Mouse (Mus musculus) MEL-GATA-1-ER (cell line): Measurements from ENCODE around the gene Gm20388.
"Not testable (repeated sequence)": the region's sequence is repeated elsewhere in the genome, so short reads cannot be mapped to it uniquely, and the experiment has no call there.

ENCODE experiments used
- DNase-seq: peaks from one replicate; pipeline ENCODE4 v3.0.0-alpha.2; 2012; ENCODE audit warnings: low read depth; ENCODE audit errors: extremely low read depth

Gm20388 gene

GRCm38 (mm10) chr8:123254099-123254885, 3343.7 kb downstream of the Gm20388 start, which contains the start of the genes Zfp276 and Vps9d1:
Gene Zfp276 (plus strand): TSS chr8:123254195.
Gene Vps9d1 (minus strand): TSS chr8:123254348.
- peak; percentile 29 for DNase-seq

- DNase-seq, result peak; percentile 17
These were observed 3344.5 kb downstream of the Gm20388 start for GRCm38 (mm10) chr8:123255170-123255569.

- no peak for DNase-seq
These were observed 3346.5 kb downstream of the Gm20388 start for GRCm38 (mm10) chr8:123257114-123257513.

GRCm38 (mm10) chr8:123257593-123257992, 3347.0 kb downstream of the Gm20388 start:
- not testable (repeated sequence) for DNase-seq

GRCm38 (mm10) chr8:123267926-123268656, 3357.4 kb downstream of the Gm20388 start:
- no peak for DNase-seq

- no peak for DNase-seq
These were observed 3360.5 kb downstream of the Gm20388 start for GRCm38 (mm10) chr8:123271147-123271546.

- DNase-seq, result no peak
These were observed 3361.3 kb downstream of the Gm20388 start for GRCm38 (mm10) chr8:123271901-123272300.

- DNase-seq, result no peak
These were observed 3363.8 kb downstream of the Gm20388 start for GRCm38 (mm10) chr8:123274447-123274846.

- no peak for DNase-seq
These were observed 3364.5 kb downstream of the Gm20388 start for GRCm38 (mm10) chr8:123275096-123275495.

- no peak for DNase-seq
These were observed 3367.8 kb downstream of the Gm20388 start for GRCm38 (mm10) chr8:123278445-123278844.

GRCm38 (mm10) chr8:123279828-123280227, 3369.2 kb downstream of the Gm20388 start:
- no peak for DNase-seq

GRCm38 (mm10) chr8:123280302-123281094, 3369.9 kb downstream of the Gm20388 start:
- DNase-seq, result no peak

- not testable (repeated sequence) for DNase-seq
These were observed 3372.4 kb downstream of the Gm20388 start for GRCm38 (mm10) chr8:123282994-123283393.

- DNase-seq, result no peak
These were observed 3373.3 kb downstream of the Gm20388 start for GRCm38 (mm10) chr8:123283991-123284390.

- DNase-seq, result no peak
These were observed 3373.9 kb downstream of the Gm20388 start for GRCm38 (mm10) chr8:123284493-123284892.

GRCm38 (mm10) chr8:123287362-123287761, 3376.7 kb downstream of the Gm20388 start:
- DNase-seq, result no peak

- DNase-seq, result peak; percentile 15
These were observed 3379.5 kb downstream of the Gm20388 start for GRCm38 (mm10) chr8:123290166-123290565.

GRCm38 (mm10) chr8:123290679-123291078, 3380.0 kb downstream of the Gm20388 start:
- DNase-seq, result no peak

GRCm38 (mm10) chr8:123291716-123292115, 3381.1 kb downstream of the Gm20388 start:
- no peak for DNase-seq

GRCm38 (mm10) chr8:123292281-123292680, 3381.6 kb downstream of the Gm20388 start:
- DNase-seq, result no peak

GRCm38 (mm10) chr8:123292785-123293184, 3382.1 kb downstream of the Gm20388 start:
- no peak for DNase-seq
